Comparison of ENCODE assay signal across 15 mouse cellular contexts in the genomic region with DNA sequence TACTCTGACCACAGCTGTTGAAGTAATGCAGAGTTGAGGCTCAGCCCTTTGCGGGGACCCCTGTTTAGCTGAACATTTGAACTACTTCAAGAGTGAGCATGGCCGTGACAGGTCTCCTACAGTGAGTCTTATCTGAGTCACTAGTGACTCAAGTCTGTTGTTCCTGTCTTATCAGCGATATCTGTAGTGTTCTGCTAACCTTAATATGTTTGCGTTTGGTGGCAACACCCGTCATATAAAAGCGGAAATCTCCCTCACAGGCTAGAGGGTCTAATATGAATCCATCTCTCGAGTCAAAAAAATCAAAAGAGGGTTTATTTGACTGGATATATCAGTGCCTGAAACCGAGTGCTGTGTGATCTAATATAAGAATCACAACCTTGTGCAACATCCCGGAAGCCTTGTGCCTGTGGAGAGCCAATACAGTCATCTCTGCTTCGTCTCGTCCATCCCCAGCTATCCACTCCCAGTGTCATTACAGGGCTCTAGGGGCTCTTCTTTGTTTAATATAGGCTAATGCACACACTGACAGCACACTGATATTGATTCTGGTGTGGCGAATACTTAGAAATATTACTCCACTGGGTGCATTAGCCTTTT. TPM values are rescaled to one million over a fixed set of nuclear protein-coding genes. Genes with fewer than 3 reads are reported as not detected.
DNase-seq lines count a peak whose midpoint lies in the region; ATAC-seq and TF ChIP-seq lines count a peak whose summit lies in the region.
"Had no signal": no experiment of that assay in that cellular context is flagged by ENCODE, and none has a peak within 500 bp of the region (broad histone marks: within the 10 kb centered on the region; RNA-seq: fewer than 3 reads in every experiment).

No protein-coding gene starts in this region.

- H3K9me3 ChIP-seq in hindbrain, embryonic 14.5 days (ENCODE audit: control insufficient read depth, low read length), result no peaks in the 10 kb centered on the region
- no peaks in the 10 kb centered on the region for H3K9me3 ChIP-seq in midbrain, embryonic 14.5 days (ENCODE audit: control insufficient read depth, low read length)
- H3K9me3 ChIP-seq in lung, postnatal 0 days (ENCODE audit: low read length), result no peaks in the 10 kb centered on the region
- H3K9me3 ChIP-seq: embryonic facial prominence, embryonic 12.5 days; heart, embryonic 12.5 days; lung, embryonic 15.5 days had no signal

- H3K4me1 ChIP-seq in hindbrain, embryonic 14.5 days (replicated peaks; ENCODE audit: control insufficient read depth, insufficient read depth, low read length), result peaks cover 28% of the 10 kb centered on the region
- peaks cover 36% of the 10 kb centered on the region for H3K4me1 ChIP-seq in midbrain, embryonic 14.5 days (ENCODE audit: control insufficient read depth, insufficient read depth, low read length)
- no peaks in the 10 kb centered on the region for H3K4me1 ChIP-seq in lung, postnatal 0 days (ENCODE audit: insufficient read depth, low read depth, low read length)

- H3K27ac ChIP-seq in hindbrain, embryonic 14.5 days, result peak overlapping the region; percentile 91; the same call in 1 of the 2 replicates
- no peak overlapping the region for H3K27ac ChIP-seq in midbrain, embryonic 14.5 days (replicated peaks; ENCODE audit: low read depth, low read length)
- no peak overlapping the region for H3K27ac ChIP-seq in gastrocnemius, adult 2 months
- no peak overlapping the region for H3K27ac ChIP-seq in lung, postnatal 0 days (ENCODE audit: low read length)
- H3K27ac ChIP-seq: embryonic facial prominence, embryonic 12.5 days; left cerebral cortex, adult 2 months; lung, embryonic 15.5 days had no signal

- peak; percentile 22 for DNase-seq in urinary bladder, postnatal 14 days (ENCODE audit: low spot score)
- DNase-seq in urinary bladder, postnatal 10 days (ENCODE audit: low spot score), result no peak
- DNase-seq in hindbrain, embryonic 14.5 days (ENCODE audit: low spot score), result no peak
- no peak for DNase-seq in midbrain, embryonic 14.5 days
- DNase-seq in gastrocnemius, adult 2 months, result no peak
- DNase-seq in lung, postnatal 0 days (ENCODE audit: low spot score), result no peak
- DNase-seq in gastrocnemius, postnatal 36 days, result no peak
- DNase-seq: kidney, postnatal 25 days; liver had no signal

- TF ChIP-seq EP300 in lung, postnatal 0 days (IDR thresholded peaks at IDR 0.05), result no peak

- no peaks in the 10 kb centered on the region for H3K27me3 ChIP-seq in hindbrain, embryonic 14.5 days (ENCODE audit: control insufficient read depth, insufficient read depth, low read length)
- no peaks in the 10 kb centered on the region for H3K27me3 ChIP-seq in midbrain, embryonic 14.5 days (ENCODE audit: control insufficient read depth, insufficient read depth, low read length)
- H3K27me3 ChIP-seq in lung, postnatal 0 days (replicated peaks; ENCODE audit: insufficient read depth, low read length), result no peaks in the 10 kb centered on the region
- H3K27me3 ChIP-seq: embryonic facial prominence, embryonic 12.5 days; heart, embryonic 12.5 days; lung, embryonic 15.5 days had no signal

- intact Hi-C loops in gastrocnemius, adult 2 months (cut with DNase I), result no loop called here
- intact Hi-C loops in gastrocnemius, postnatal 36 days (cut with DNase I), result no loop called here

- WGBS in hindbrain, embryonic 14.5 days, result 67% methylated on average over 12 of the region's 12 CpGs
- 76% methylated on average over 12 of the region's 12 CpGs for WGBS in midbrain, embryonic 14.5 days
- 50% methylated on average over 12 of the region's 12 CpGs for WGBS in lung, postnatal 0 days

- peak overlapping the region; percentile 77 for H3K9ac ChIP-seq in hindbrain, embryonic 14.5 days
- H3K9ac ChIP-seq in midbrain, embryonic 14.5 days (replicated peaks; ENCODE audit: low read length), result no peak overlapping the region
- H3K9ac ChIP-seq in lung, postnatal 0 days (replicated peaks; ENCODE audit: low read depth), result no peak overlapping the region
- H3K9ac ChIP-seq: embryonic facial prominence, embryonic 12.5 days; heart, embryonic 12.5 days; lung, embryonic 15.5 days had no signal

- no peaks in the 10 kb centered on the region for H3K36me3 ChIP-seq in hindbrain, embryonic 14.5 days (replicated peaks; ENCODE audit: control insufficient read depth, insufficient read depth)
- no peaks in the 10 kb centered on the region for H3K36me3 ChIP-seq in midbrain, embryonic 14.5 days (ENCODE audit: control insufficient read depth, insufficient read depth, low read length)
- H3K36me3 ChIP-seq in lung, postnatal 0 days (ENCODE audit: insufficient read depth, low read length), result no peaks in the 10 kb centered on the region
- H3K36me3 ChIP-seq: embryonic facial prominence, embryonic 12.5 days; heart, embryonic 12.5 days; lung, embryonic 15.5 days had no signal

- ATAC-seq in hindbrain, embryonic 14.5 days (ENCODE audit: low FRiP score), result no peak
- ATAC-seq in midbrain, embryonic 14.5 days (ENCODE audit: low FRiP score, low TSS enrichment), result no peak
- no peak; the same call in 1 of the 2 replicates for ATAC-seq in megakaryocyte-erythroid progenitor cell, adult 5-6 weeks (replicated peaks; ENCODE audit: low FRiP score, low TSS enrichment, poor library complexity, severe bottlenecking)
- no peak for ATAC-seq in lung, postnatal 0 days
- ATAC-seq: inflammation-experienced regulatory T-cells, adult 6 months had no signal

- peak overlapping the region; percentile 69 for H3K4me2 ChIP-seq in hindbrain, embryonic 14.5 days (replicated peaks)
- H3K4me2 ChIP-seq in midbrain, embryonic 14.5 days (ENCODE audit: low read length), result peak overlapping the region; percentile 83
- H3K4me2 ChIP-seq in lung, postnatal 0 days (replicated peaks; ENCODE audit: low read depth, low read length), result no peak overlapping the region
- H3K4me2 ChIP-seq: embryonic facial prominence, embryonic 12.5 days; heart, embryonic 12.5 days; lung, embryonic 15.5 days had no signal

- peak overlapping the region; percentile 57 for H3K4me3 ChIP-seq in hindbrain, embryonic 14.5 days (replicated peaks; ENCODE audit: low read length)
- H3K4me3 ChIP-seq in midbrain, embryonic 14.5 days (replicated peaks; ENCODE audit: low read depth, low read length), result peak overlapping the region; percentile 64; the same call in 1 of the 2 replicates
- no peak overlapping the region for H3K4me3 ChIP-seq in gastrocnemius, adult 2 months
- H3K4me3 ChIP-seq in lung, postnatal 0 days (ENCODE audit: low read depth, low read length), result no peak overlapping the region
- H3K4me3 ChIP-seq: embryonic facial prominence, embryonic 12.5 days; heart, embryonic 12.5 days; left cerebral cortex, adult 2 months; lung, embryonic 15.5 days had no signal

- TF ChIP-seq CTCF in gastrocnemius, adult 2 months (IDR thresholded peaks at IDR 0.05), result no peak
- no peak for TF ChIP-seq CTCF in lung, postnatal 0 days (IDR thresholded peaks at IDR 0.05)

RNA-seq across cellular contexts. Expression of gene Akap6, which starts 3.3 kb away (rescaled TPM):
- 38.1 and 39.0 TPM in 2 replicates for polyA plus RNA-seq in hindbrain, embryonic 14.5 days (2014; fragmentation: Nextera tagmentation; extraction: Ambion mirVana)
- polyA plus RNA-seq in midbrain, embryonic 14.5 days (2014; fragmentation: Nextera tagmentation; extraction: Ambion mirVana), result 27.2 and 35.2 TPM in 2 replicates
- 10 to 100 TPM; 25.6 to 37.0 TPM for total RNA-seq in gastrocnemius, adult 2 months (2021)
- total RNA-seq in megakaryocyte-erythroid progenitor cell, adult 5-6 weeks (2014; fragmentation: Nextera tagmentation), result 0.13 TPM in 1 of 2 replicates, not detected in the other
- 0.15 and 0.52 TPM in 2 replicates for total RNA-seq in megakaryocyte-erythroid progenitor cell, adult 5-6 weeks (2017)
- 0.12 and 0.31 TPM in 2 replicates for polyA plus RNA-seq in lung, postnatal 0 days (2015; fragmentation: Nextera tagmentation; extraction: Ambion mirVana)
- 10 to 100 TPM; 25.8 to 26.1 TPM for total RNA-seq in gastrocnemius, postnatal 36 days (2021)

Comparison
In these comparisons a context has a peak if more than half of its experiments do, and no peak if none do; other contexts are left out.
1. H3K4me3 ChIP-seq: peak in hindbrain, embryonic 14.5 days (single experiment) and midbrain, embryonic 14.5 days (single experiment); none in gastrocnemius, adult 2 months (single experiment) and lung, postnatal 0 days (single experiment).
2. RNA of gene Akap6, which starts 3.3 kb away (total RNA-seq): 25.6 to 37.0 TPM in gastrocnemius, adult 2 months and 25.8 to 26.1 TPM in gastrocnemius, postnatal 36 days; 0.13 to 0.52 TPM in megakaryocyte-erythroid progenitor cell, adult 5-6 weeks; every median in the first group is over 10 times any median in the second.